Mouse (Mus musculus): ENCODE measurements around the gene D630003M21Rik. TPM values are rescaled to one million over a fixed set of nuclear protein-coding genes. Genes with fewer than 3 reads are reported as not detected.

Gene D630003M21Rik
- total and polyA plus RNA-seq, 3 experiments, result under 0.01 TPM; not detected in 2

GRCm38 (mm10) chr2:158170394-158170793 is 58.6 kb downstream of the D630003M21Rik start:
- Histone ChIP-seq H3K36me3 (replicated peaks) (no peaks in the 10 kb centered on the region), H3K27me3 (ENCODE audit: insufficient read depth, low read length) (peaks cover 41% of the 10 kb centered on the region), H3K9me3 (replicated peaks) (no peaks in the 10 kb centered on the region), H3K4me1 (ENCODE audit: insufficient read depth, low read depth, low read length) (peaks cover 10% of the 10 kb centered on the region), H3K4me3 (ENCODE audit: low read depth, low read length) (no peak overlapping the region)
- ATAC-seq (ENCODE audit: extremely low read depth, insufficient number of reproducible peaks, low FRiP score, poor library complexity, severe bottlenecking) (no peak), DNase-seq (ENCODE audit: low spot score) (no peak)
- TF ChIP-seq TAL1 (conservative IDR thresholded peaks at IDR 0.05; ENCODE audit: low read depth, low read length), result no peak
- no peak for TF ChIP-seq POLR2AphosphoS5 (IDR thresholded peaks at IDR 0.05; ENCODE audit: insufficient replicate concordance, low read depth, low read length)
- no peak for TF ChIP-seq CTCF (IDR thresholded peaks at IDR 0.05; ENCODE audit: low read depth, low read length)
- no peak for TF ChIP-seq GATA1 (IDR thresholded peaks at IDR 0.05; ENCODE audit: borderline replicate concordance, low read length)
- TF ChIP-seq GATA2 (IDR thresholded peaks at IDR 0.05; ENCODE audit: borderline replicate concordance, low read depth, low read length), result no peak

GRCm38 (mm10) chr2:158169771-158170170 is 59.3 kb downstream of the D630003M21Rik start:
- TF ChIP-seq GATA1 (IDR thresholded peaks at IDR 0.05; ENCODE audit: borderline replicate concordance, low read length) (no peak), CTCF (IDR thresholded peaks at IDR 0.05; ENCODE audit: low read depth, low read length) (no peak), TAL1 (conservative IDR thresholded peaks at IDR 0.05; ENCODE audit: low read depth, low read length) (no peak), POLR2AphosphoS5 (IDR thresholded peaks at IDR 0.05; ENCODE audit: insufficient replicate concordance, low read depth, low read length) (no peak), GATA2 (IDR thresholded peaks at IDR 0.05; ENCODE audit: borderline replicate concordance, low read depth, low read length) (no peak)
- Histone ChIP-seq H3K4me3 (ENCODE audit: low read depth, low read length) (no peak overlapping the region), H3K4me1 (ENCODE audit: insufficient read depth, low read depth, low read length) (peaks cover 4% of the 10 kb centered on the region), H3K36me3 (replicated peaks) (no peaks in the 10 kb centered on the region), H3K27me3 (ENCODE audit: insufficient read depth, low read length) (peaks cover 36% of the 10 kb centered on the region), H3K9me3 (replicated peaks) (no peaks in the 10 kb centered on the region)
- ATAC-seq (ENCODE audit: extremely low read depth, insufficient number of reproducible peaks, low FRiP score, poor library complexity, severe bottlenecking) (no peak), DNase-seq (ENCODE audit: low spot score) (no peak)

- no peak for DNase-seq (ENCODE audit: low spot score)
- TF ChIP-seq POLR2AphosphoS5 (IDR thresholded peaks at IDR 0.05; ENCODE audit: insufficient replicate concordance, low read depth, low read length) (no peak), GATA2 (IDR thresholded peaks at IDR 0.05; ENCODE audit: borderline replicate concordance, low read depth, low read length) (no peak), CTCF (IDR thresholded peaks at IDR 0.05; ENCODE audit: low read depth, low read length) (no peak), TAL1 (conservative IDR thresholded peaks at IDR 0.05; ENCODE audit: low read depth, low read length) (no peak), GATA1 (IDR thresholded peaks at IDR 0.05; ENCODE audit: borderline replicate concordance, low read length) (no peak)
- Histone ChIP-seq H3K36me3 (replicated peaks) (no peaks in the 10 kb centered on the region), H3K27me3 (ENCODE audit: insufficient read depth, low read length) (peaks cover 33% of the 10 kb centered on the region), H3K4me3 (ENCODE audit: low read depth, low read length) (no peak overlapping the region), H3K4me1 (ENCODE audit: insufficient read depth, low read depth, low read length) (peaks cover 4% of the 10 kb centered on the region; the same call in 1 of the 2 replicates), H3K9me3 (replicated peaks) (no peaks in the 10 kb centered on the region)
- no peak for ATAC-seq (ENCODE audit: extremely low read depth, insufficient number of reproducible peaks, low FRiP score, poor library complexity, severe bottlenecking)
These were observed 59.7 kb downstream of the D630003M21Rik start for GRCm38 (mm10) chr2:158169351-158169750.

- Histone ChIP-seq H3K27me3 (ENCODE audit: insufficient read depth, low read length) (peaks cover 29% of the 10 kb centered on the region), H3K4me3 (ENCODE audit: low read depth, low read length) (no peak overlapping the region), H3K9me3 (replicated peaks) (no peaks in the 10 kb centered on the region), H3K36me3 (replicated peaks) (no peaks in the 10 kb centered on the region), H3K4me1 (ENCODE audit: insufficient read depth, low read depth, low read length) (peaks cover 4% of the 10 kb centered on the region; the same call in 1 of the 2 replicates)
- DNase-seq (ENCODE audit: low spot score) (no peak), ATAC-seq (ENCODE audit: extremely low read depth, insufficient number of reproducible peaks, low FRiP score, poor library complexity, severe bottlenecking) (no peak)
- TF ChIP-seq GATA1 (IDR thresholded peaks at IDR 0.05; ENCODE audit: borderline replicate concordance, low read length) (no peak), TAL1 (conservative IDR thresholded peaks at IDR 0.05; ENCODE audit: low read depth, low read length) (no peak), POLR2AphosphoS5 (IDR thresholded peaks at IDR 0.05; ENCODE audit: insufficient replicate concordance, low read depth, low read length) (no peak), CTCF (IDR thresholded peaks at IDR 0.05; ENCODE audit: low read depth, low read length) (no peak), GATA2 (IDR thresholded peaks at IDR 0.05; ENCODE audit: borderline replicate concordance, low read depth, low read length) (no peak)
These were observed 60.2 kb downstream of the D630003M21Rik start for GRCm38 (mm10) chr2:158168741-158169211.

GRCm38 (mm10) chr2:158167496-158168205 is 61.4 kb downstream of the D630003M21Rik start:
- peaks cover 29% of the 10 kb centered on the region for H3K27me3 ChIP-seq (ENCODE audit: insufficient read depth, low read length)
- peaks cover 7% of the 10 kb centered on the region for H3K4me1 ChIP-seq (ENCODE audit: insufficient read depth, low read depth, low read length)
- DNase-seq (ENCODE audit: low spot score), result no peak
- TF ChIP-seq POLR2AphosphoS5 (IDR thresholded peaks at IDR 0.05; ENCODE audit: insufficient replicate concordance, low read depth, low read length) (no peak), CTCF (IDR thresholded peaks at IDR 0.05; ENCODE audit: low read depth, low read length) (no peak), GATA2 (IDR thresholded peaks at IDR 0.05; ENCODE audit: borderline replicate concordance, low read depth, low read length) (no peak), GATA1 (IDR thresholded peaks at IDR 0.05; ENCODE audit: borderline replicate concordance, low read length) (no peak), TAL1 (conservative IDR thresholded peaks at IDR 0.05; ENCODE audit: low read depth, low read length) (no peak)
- ATAC-seq (ENCODE audit: extremely low read depth, insufficient number of reproducible peaks, low FRiP score, poor library complexity, severe bottlenecking), result no peak
- H3K4me3 ChIP-seq (ENCODE audit: low read depth, low read length), result no peak overlapping the region
- H3K36me3 ChIP-seq (replicated peaks), result no peaks in the 10 kb centered on the region
- no peaks in the 10 kb centered on the region for H3K9me3 ChIP-seq (replicated peaks)

GRCm38 (mm10) chr2:158166628-158167027 is 62.4 kb downstream of the D630003M21Rik start:
- H3K9me3 ChIP-seq (replicated peaks), result no peaks in the 10 kb centered on the region
- H3K4me3 ChIP-seq (ENCODE audit: low read depth, low read length), result no peak overlapping the region
- H3K36me3 ChIP-seq (replicated peaks), result no peaks in the 10 kb centered on the region
- no peak for DNase-seq (ENCODE audit: low spot score)
- H3K27me3 ChIP-seq (ENCODE audit: insufficient read depth, low read length), result peaks cover 31% of the 10 kb centered on the region
- peaks cover 7% of the 10 kb centered on the region for H3K4me1 ChIP-seq (ENCODE audit: insufficient read depth, low read depth, low read length)
- no peak for TF ChIP-seq POLR2AphosphoS5 (IDR thresholded peaks at IDR 0.05; ENCODE audit: insufficient replicate concordance, low read depth, low read length)
- TF ChIP-seq GATA2 (IDR thresholded peaks at IDR 0.05; ENCODE audit: borderline replicate concordance, low read depth, low read length), result no peak
- TF ChIP-seq CTCF (IDR thresholded peaks at IDR 0.05; ENCODE audit: low read depth, low read length), result no peak
- no peak for TF ChIP-seq TAL1 (conservative IDR thresholded peaks at IDR 0.05; ENCODE audit: low read depth, low read length)
- no peak for TF ChIP-seq GATA1 (IDR thresholded peaks at IDR 0.05; ENCODE audit: borderline replicate concordance, low read length)
- ATAC-seq (ENCODE audit: extremely low read depth, insufficient number of reproducible peaks, low FRiP score, poor library complexity, severe bottlenecking), result no peak

Measured in G1E (cell line).